Mouse (Mus musculus) embryonic fibroblast, embryonic 13.5 days (primary cell): ENCODE data around the gene Cap2.

ENCODE experiments used
- CTCF ChIP-seq: IDR thresholded peaks from 2 replicates; pipeline ENCODE4 v1.5.1; 2011; ENCODE audit warnings: mild to moderate bottlenecking, control low read depth, low read length, moderate library complexity, borderline replicate concordance; ENCODE audit not compliant: insufficient read depth
- POLR2A ChIP-seq: IDR thresholded peaks from 2 replicates; pipeline ENCODE4 v1.6.1; 2011; ENCODE audit warnings: low read depth, mild to moderate bottlenecking, control low read depth, low read length, moderate library complexity

DNA sequence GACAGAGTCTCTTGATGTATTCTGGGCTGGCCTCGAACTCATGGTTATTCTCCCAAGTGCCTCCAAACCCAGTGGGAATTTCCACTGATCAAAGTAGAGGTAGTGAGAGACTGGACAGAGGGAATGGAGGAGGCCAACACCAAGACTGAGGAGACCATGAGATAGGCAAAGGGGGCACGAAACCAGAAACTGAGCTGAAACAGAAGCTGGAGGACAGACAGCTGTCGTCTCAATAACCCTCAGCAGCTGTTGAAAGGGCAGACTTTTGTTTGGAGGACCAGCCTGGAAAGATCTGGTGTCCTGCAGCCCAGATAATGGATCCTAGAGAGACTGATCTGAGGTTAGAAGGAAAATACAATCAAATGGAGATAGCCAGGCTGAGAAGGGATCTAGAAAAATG, 109.4 kb downstream of the Cap2 start:
- TF ChIP-seq CTCF (no peak), POLR2A (no peak)
